Mouse (Mus musculus): ENCODE measurements around the gene Lzts3. TPM values are rescaled to one million over a fixed set of nuclear protein-coding genes. Genes with fewer than 3 reads are reported as not detected.

Lzts3 gene
- polyA plus RNA-seq, 1 experiment: 32.7 TPM

DNA sequence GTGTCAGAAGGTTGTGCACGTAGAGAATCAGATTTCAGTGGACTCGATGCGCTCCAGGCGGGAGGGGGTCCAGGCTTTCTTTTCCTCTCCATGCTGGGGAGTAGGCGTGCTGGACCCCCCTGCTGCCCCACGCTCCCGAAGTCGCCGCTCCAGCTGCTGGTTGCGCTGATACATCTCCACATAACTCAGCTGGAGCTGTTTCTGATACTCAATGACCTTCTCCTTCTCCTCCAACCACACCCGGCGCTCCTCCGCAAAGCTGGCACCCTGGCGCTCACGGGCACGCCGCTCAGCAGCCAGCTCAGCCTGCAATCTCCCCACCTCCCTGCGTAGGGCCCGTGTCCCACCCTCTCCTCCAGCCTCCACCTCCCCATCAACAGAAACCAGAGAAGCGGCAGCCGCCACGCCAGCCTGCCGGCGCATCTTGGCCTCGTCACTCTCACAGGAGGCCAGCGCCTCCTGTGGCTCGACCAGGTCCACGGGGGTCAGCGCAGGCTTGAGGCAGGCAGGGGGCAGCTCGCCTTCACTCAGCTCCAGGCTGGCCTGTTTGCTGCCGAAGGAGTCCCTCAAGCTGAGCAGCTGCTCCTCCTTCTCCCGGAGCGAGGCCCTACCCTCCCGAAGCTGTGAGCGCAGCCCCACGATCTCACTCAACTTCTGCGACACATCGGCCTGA is 7.7 kb downstream of the Lzts3 start:
- DNase-seq (ENCODE audit: low read depth): peak; percentile 27
- TF ChIP-seq CTCF (IDR thresholded peaks at IDR 0.05; ENCODE audit: borderline replicate concordance, extremely low read depth, insufficient read depth, insufficient read length) (0 out of 2 replicates have a peak, but pooled peaks have one; percentile 4), POLR2A (IDR thresholded peaks at IDR 0.05; ENCODE audit: borderline replicate concordance, extremely low read depth, insufficient read depth, insufficient read length, poor library complexity, severe bottlenecking) (no peak)

GRCm38 (mm10) chr2:130634006-130634738 is 8.4 kb downstream of the Lzts3 start:
- TF ChIP-seq POLR2A (IDR thresholded peaks at IDR 0.05; ENCODE audit: borderline replicate concordance, extremely low read depth, insufficient read depth, insufficient read length, poor library complexity, severe bottlenecking) (no peak), CTCF (IDR thresholded peaks at IDR 0.05; ENCODE audit: borderline replicate concordance, extremely low read depth, insufficient read depth, insufficient read length) (no peak)
- DNase-seq (ENCODE audit: low read depth): peak; percentile 40

DNA sequence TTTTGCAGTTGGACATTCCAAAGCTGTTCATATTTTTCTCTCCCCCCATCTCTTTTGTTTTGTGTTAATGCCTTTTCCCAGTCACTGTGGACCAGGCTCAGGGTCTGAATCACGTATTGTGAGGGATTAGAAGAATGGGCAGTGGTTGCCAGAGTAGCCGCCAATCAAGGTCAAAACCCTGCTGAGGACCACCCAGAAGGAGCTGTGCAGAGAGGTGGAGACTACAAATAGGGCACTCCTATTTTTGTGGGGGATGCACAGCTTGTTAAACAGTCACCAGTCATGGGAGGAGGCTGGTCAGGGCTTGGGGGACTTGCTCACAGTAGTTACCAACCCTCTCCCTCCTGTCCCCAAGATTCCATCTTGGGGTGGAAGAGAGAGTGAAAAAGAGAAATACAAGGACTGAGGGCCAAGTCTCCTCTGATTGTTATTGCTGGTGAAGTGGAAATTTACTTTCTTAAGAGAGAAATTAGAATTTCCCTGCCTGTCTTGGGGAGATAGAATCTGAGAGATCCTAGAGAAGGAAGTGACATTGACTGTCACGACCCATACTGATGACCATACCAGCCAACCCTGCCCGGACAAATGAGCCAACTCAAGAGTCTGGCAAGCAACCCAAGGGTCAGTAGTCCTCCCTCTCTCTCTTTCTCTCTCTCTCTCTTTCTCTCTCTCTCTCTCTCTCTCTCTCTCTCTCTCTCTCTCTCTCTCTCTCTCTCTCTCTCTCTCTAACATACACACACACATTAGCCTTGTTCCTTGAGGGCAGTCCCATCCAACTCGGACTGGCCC is 9.5 kb downstream of the Lzts3 start:
- TF ChIP-seq CTCF (IDR thresholded peaks at IDR 0.05; ENCODE audit: borderline replicate concordance, extremely low read depth, insufficient read depth, insufficient read length): no peak
- no peak for TF ChIP-seq POLR2A (IDR thresholded peaks at IDR 0.05; ENCODE audit: borderline replicate concordance, extremely low read depth, insufficient read depth, insufficient read length, poor library complexity, severe bottlenecking)
- DNase-seq (ENCODE audit: low read depth): peak; percentile 45

DNA sequence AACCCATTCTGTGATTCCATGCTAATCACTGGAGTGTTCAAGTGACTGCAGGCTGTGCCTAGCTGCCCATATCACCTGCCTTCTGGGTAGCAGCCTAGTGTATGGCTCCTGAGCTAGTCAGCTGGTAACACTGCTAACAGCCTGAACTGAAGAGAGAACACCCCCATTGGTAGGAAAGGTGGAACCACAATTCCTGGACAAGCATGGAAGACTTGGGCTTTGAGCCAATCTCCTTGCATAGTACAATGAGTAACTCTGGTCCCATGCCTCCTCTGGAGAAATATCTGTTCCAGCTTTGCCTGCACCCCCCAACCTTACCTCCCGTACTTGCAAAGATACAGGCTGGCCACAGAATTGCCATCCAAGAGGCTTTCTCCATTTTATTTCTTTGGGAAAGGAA is 10.2 kb downstream of the Lzts3 start:
- TF ChIP-seq CTCF (IDR thresholded peaks at IDR 0.05; ENCODE audit: borderline replicate concordance, extremely low read depth, insufficient read depth, insufficient read length) (no peak), POLR2A (IDR thresholded peaks at IDR 0.05; ENCODE audit: borderline replicate concordance, extremely low read depth, insufficient read depth, insufficient read length, poor library complexity, severe bottlenecking) (no peak)
- DNase-seq (ENCODE audit: low read depth): peak; percentile 25

GRCm38 (mm10) chr2:130629839-130630203 is 12.8 kb downstream of the Lzts3 start, which contains the start of the genes Fastkd5 and Ubox5:
Fastkd5 (minus strand) TSS chr2:130630027.
Ubox5 (minus strand) TSS chr2:130630038.
- peak; percentile 95 for DNase-seq (ENCODE audit: low read depth)
- TF ChIP-seq CTCF (IDR thresholded peaks at IDR 0.05; ENCODE audit: borderline replicate concordance, extremely low read depth, insufficient read depth, insufficient read length) (no peak), POLR2A (IDR thresholded peaks at IDR 0.05; ENCODE audit: borderline replicate concordance, extremely low read depth, insufficient read depth, insufficient read length, poor library complexity, severe bottlenecking) (peak; percentile 30; the same call in 1 of the 2 replicates)

GRCm38 (mm10) chr2:130629080-130629838 is 13.3 kb downstream of the Lzts3 start:
- TF ChIP-seq POLR2A (IDR thresholded peaks at IDR 0.05; ENCODE audit: borderline replicate concordance, extremely low read depth, insufficient read depth, insufficient read length, poor library complexity, severe bottlenecking) (no peak), CTCF (IDR thresholded peaks at IDR 0.05; ENCODE audit: borderline replicate concordance, extremely low read depth, insufficient read depth, insufficient read length) (no peak)
- no peak for DNase-seq (ENCODE audit: low read depth)

- TF ChIP-seq POLR2A (IDR thresholded peaks at IDR 0.05; ENCODE audit: borderline replicate concordance, extremely low read depth, insufficient read depth, insufficient read length, poor library complexity, severe bottlenecking): no peak
- TF ChIP-seq CTCF (IDR thresholded peaks at IDR 0.05; ENCODE audit: borderline replicate concordance, extremely low read depth, insufficient read depth, insufficient read length): peak; percentile 21; the same call in 1 of the 2 replicates
Measured at GRCm38 (mm10) chr2:130628424-130628823, 14.2 kb downstream of the Lzts3 start.

DNA sequence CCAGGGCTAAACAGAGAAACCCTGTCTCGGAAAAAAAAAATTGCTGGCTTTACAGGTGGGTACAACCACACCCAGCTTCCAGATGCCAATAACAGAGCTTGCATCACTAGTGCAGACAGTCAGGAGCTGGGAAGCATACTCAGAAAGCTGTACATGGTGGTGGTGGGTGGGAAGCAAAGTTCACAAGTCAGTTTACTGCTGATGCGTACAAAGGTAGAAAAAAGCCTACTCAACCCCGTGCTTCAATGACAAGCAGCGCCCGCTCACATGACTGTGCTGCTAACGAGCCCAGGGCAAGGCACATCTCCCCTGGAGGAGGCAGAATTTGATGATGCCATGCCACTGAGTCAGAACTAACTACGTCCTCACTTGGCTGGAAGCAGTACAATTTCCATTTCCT is 23.6 kb downstream of the Lzts3 start:
- TF ChIP-seq CTCF (IDR thresholded peaks at IDR 0.05; ENCODE audit: borderline replicate concordance, extremely low read depth, insufficient read depth, insufficient read length) (no peak), POLR2A (IDR thresholded peaks at IDR 0.05; ENCODE audit: borderline replicate concordance, extremely low read depth, insufficient read depth, insufficient read length, poor library complexity, severe bottlenecking) (no peak)
- DNase-seq (ENCODE audit: low read depth): no peak

More at GRCm38 (mm10) chr2:130628424-130628823, 14.2 kb downstream of the Lzts3 start:
- DNase-seq (ENCODE audit: low read depth): no peak

- TF ChIP-seq POLR2A (IDR thresholded peaks at IDR 0.05; ENCODE audit: borderline replicate concordance, extremely low read depth, insufficient read depth, insufficient read length, poor library complexity, severe bottlenecking) (no peak), CTCF (IDR thresholded peaks at IDR 0.05; ENCODE audit: borderline replicate concordance, extremely low read depth, insufficient read depth, insufficient read length) (peak; percentile 51; the same call in 1 of the 2 replicates)
- DNase-seq (ENCODE audit: low read depth): peak; percentile 22
Measured at GRCm38 (mm10) chr2:130613091-130613490, 29.5 kb downstream of the Lzts3 start.

DNA sequence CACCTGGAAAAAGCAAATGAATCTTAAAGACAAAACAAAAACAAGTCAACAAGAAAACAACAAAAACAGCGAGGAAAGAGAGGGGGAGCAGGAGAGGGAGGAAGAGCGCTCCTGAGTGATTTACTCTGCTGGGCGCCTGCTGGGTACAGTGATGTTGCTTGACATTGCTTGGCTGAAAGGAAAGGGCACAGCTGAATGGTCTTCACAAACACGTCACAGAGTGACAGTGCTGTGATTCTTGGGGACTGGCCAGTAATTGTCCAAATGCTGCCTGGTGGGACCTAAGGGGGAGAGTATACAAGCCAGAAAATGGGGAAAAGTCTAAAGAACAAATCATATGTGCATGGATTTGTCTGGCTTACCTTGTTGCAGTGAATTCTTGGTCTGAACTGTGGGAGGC is 40.4 kb downstream of the Lzts3 start:
- no peak for DNase-seq (ENCODE audit: low read depth)
- TF ChIP-seq POLR2A (IDR thresholded peaks at IDR 0.05; ENCODE audit: borderline replicate concordance, extremely low read depth, insufficient read depth, insufficient read length, poor library complexity, severe bottlenecking) (no peak), CTCF (IDR thresholded peaks at IDR 0.05; ENCODE audit: borderline replicate concordance, extremely low read depth, insufficient read depth, insufficient read length) (no peak)

All from brain, embryonic 14.5 days (tissue).